ENCODE assay signal across 9 mouse cellular contexts in genomic region chr5:113716581-113717388, GRCm38 (mm10). TPM values are rescaled to one million over a fixed set of nuclear protein-coding genes. Genes with fewer than 3 reads are reported as not detected.
DNase-seq lines count a peak whose midpoint lies in the region; ATAC-seq lines count a peak whose summit lies in the region.
"Had no signal": no experiment of that assay in that cellular context is flagged by ENCODE, and none has a peak within 500 bp of the region (broad histone marks: within the 10 kb centered on the region; RNA-seq: fewer than 3 reads in every experiment).

No protein-coding gene starts in this region.

- peak; percentile 87 for ATAC-seq in forebrain, embryonic 16.5 days
- peak; percentile 50; the same call in 1 of the 2 replicates for ATAC-seq in neural tube, embryonic 11.5 days (ENCODE audit: insufficient read depth, low FRiP score, low TSS enrichment)

- H3K27me3 ChIP-seq in forebrain, embryonic 16.5 days (replicated peaks; ENCODE audit: control insufficient read depth, insufficient read depth, low read length), result no peaks in the 10 kb centered on the region
- no peaks in the 10 kb centered on the region for H3K27me3 ChIP-seq in neural tube, embryonic 11.5 days (ENCODE audit: control insufficient read depth, insufficient read depth, low read length)
- H3K27me3 ChIP-seq: liver, embryonic 13.5 days had no signal

- peak overlapping the region; percentile 20 for H3K4me2 ChIP-seq in forebrain, embryonic 16.5 days (ENCODE audit: low read length)
- H3K4me2 ChIP-seq in neural tube, embryonic 11.5 days (ENCODE audit: low read depth), result no peak overlapping the region
- H3K4me2 ChIP-seq: liver, embryonic 13.5 days had no signal

- H3K9me3 ChIP-seq in forebrain, embryonic 16.5 days (ENCODE audit: control insufficient read depth, low read length), result no peaks in the 10 kb centered on the region
- no peaks in the 10 kb centered on the region for H3K9me3 ChIP-seq in neural tube, embryonic 11.5 days (ENCODE audit: control insufficient read depth, low read length)
- H3K9me3 ChIP-seq: liver, embryonic 13.5 days had no signal

- WGBS in forebrain, embryonic 16.5 days, result 6% methylated on average over 12 of the region's 12 CpGs
- 6% methylated on average over 12 of the region's 12 CpGs for WGBS in neural tube, embryonic 11.5 days

- peak; percentile 71 for DNase-seq in kidney, postnatal 10 days
- DNase-seq in kidney, adult 9 months, result no peak
- peak; percentile 91 for DNase-seq in brain, adult 2 months (ENCODE audit: low read depth, low spot score)
- peak; percentile 60 to 74 for DNase-seq in left cerebral cortex, postnatal 10 days (ENCODE audit: extremely low spot score in 1 of 2, low spot score in 2 of 2)
- peak; percentile 77 for DNase-seq in neural tube, embryonic 11.5 days (ENCODE audit: low spot score)
- DNase-seq in B cell, adult 2 months, result no peak
- DNase-seq in gastrocnemius, postnatal 4 days (ENCODE audit: low spot score in 2 of 2), result no peak
- DNase-seq: liver, embryonic 13.5 days had no signal

- no peak overlapping the region for H3K9ac ChIP-seq in forebrain, embryonic 16.5 days (replicated peaks; ENCODE audit: low read depth, low read length)
- H3K9ac ChIP-seq in neural tube, embryonic 11.5 days (ENCODE audit: low read length), result no peak overlapping the region
- H3K9ac ChIP-seq: liver, embryonic 13.5 days had no signal

- H3K36me3 ChIP-seq in forebrain, embryonic 16.5 days (ENCODE audit: control insufficient read depth, insufficient read depth), result no peaks in the 10 kb centered on the region
- no peaks in the 10 kb centered on the region for H3K36me3 ChIP-seq in neural tube, embryonic 11.5 days (ENCODE audit: control insufficient read depth, insufficient read depth, low read length)
- H3K36me3 ChIP-seq: liver, embryonic 13.5 days had no signal

- intact Hi-C loops in left cerebral cortex, postnatal 10 days (cut with DNase I), result no loop called here

- H3K4me1 ChIP-seq in forebrain, embryonic 16.5 days (replicated peaks; ENCODE audit: control insufficient read depth, insufficient read depth, low read length), result peaks cover 45% of the 10 kb centered on the region
- H3K4me1 ChIP-seq in neural tube, embryonic 11.5 days (ENCODE audit: control insufficient read depth, insufficient read depth, low read length), result peaks cover 3% of the 10 kb centered on the region; the same call in 1 of the 2 replicates
- H3K4me1 ChIP-seq: liver, embryonic 13.5 days had no signal

- peak overlapping the region; percentile 68 for H3K27ac ChIP-seq in forebrain, embryonic 16.5 days (ENCODE audit: low read length)
- peak overlapping the region; percentile 69 for H3K27ac ChIP-seq in neural tube, embryonic 11.5 days (ENCODE audit: low read depth, low read length)
- H3K27ac ChIP-seq: liver, embryonic 13.5 days had no signal

- 0 out of 2 replicates have a peak overlapping the region, but pooled peaks have one; percentile 2 for H3K4me3 ChIP-seq in forebrain, embryonic 16.5 days (replicated peaks; ENCODE audit: low read length)
- no peak overlapping the region for H3K4me3 ChIP-seq in neural tube, embryonic 11.5 days (ENCODE audit: low read depth, low read length)
- H3K4me3 ChIP-seq: liver, embryonic 13.5 days had no signal

RNA-seq across cellular contexts. Expression of gene 1700069L16Rik, which starts 7.8 kb away (rescaled TPM):
- polyA plus RNA-seq in forebrain, embryonic 16.5 days (2015; fragmentation: Nextera tagmentation; extraction: Ambion mirVana), result not detected in 2 replicates
- not detected for total RNA-seq in left cerebral cortex, postnatal 10 days (2021)
- not detected in 2 replicates for polyA plus RNA-seq in neural tube, embryonic 11.5 days (2014; fragmentation: Nextera tagmentation; extraction: Ambion mirVana)
- not detected for total RNA-seq in gastrocnemius, postnatal 4 days (2021)
- polyA plus RNA-seq: liver, embryonic 13.5 days had no signal

RNA-seq across cellular contexts. Expression of gene Ficd, which starts 18.8 kb away (rescaled TPM):
- 9.2 and 9.6 TPM in 2 replicates for polyA plus RNA-seq in forebrain, embryonic 16.5 days (2015; fragmentation: Nextera tagmentation; extraction: Ambion mirVana)
- 1 to 10 TPM; 7.2 to 8.0 TPM for total RNA-seq in left cerebral cortex, postnatal 10 days (2021)
- polyA plus RNA-seq in neural tube, embryonic 11.5 days (2014; fragmentation: Nextera tagmentation; extraction: Ambion mirVana), result 3.7 and 4.7 TPM in 2 replicates
- 1 to 10 TPM; 5.5 to 5.7 TPM for total RNA-seq in gastrocnemius, postnatal 4 days (2021)

RNA-seq across cellular contexts. Expression of gene Sart3, which starts 55.5 kb away (rescaled TPM):
- 50.7 and 52.7 TPM in 2 replicates for polyA plus RNA-seq in forebrain, embryonic 16.5 days (2015; fragmentation: Nextera tagmentation; extraction: Ambion mirVana)
- 10 to 100 TPM; 29.1 to 35.0 TPM for total RNA-seq in left cerebral cortex, postnatal 10 days (2021)
- 59.4 and 59.9 TPM in 2 replicates for polyA plus RNA-seq in neural tube, embryonic 11.5 days (2014; fragmentation: Nextera tagmentation; extraction: Ambion mirVana)
- 10 to 100 TPM; 18.9 to 21.9 TPM for total RNA-seq in gastrocnemius, postnatal 4 days (2021)

RNA-seq across cellular contexts. Expression of gene Iscu, which starts 55.8 kb away (rescaled TPM):
- 76.9 and 79.6 TPM in 2 replicates for polyA plus RNA-seq in forebrain, embryonic 16.5 days (2015; fragmentation: Nextera tagmentation; extraction: Ambion mirVana)
- total RNA-seq in left cerebral cortex, postnatal 10 days (2021), result 10 to 100 TPM; 72.7 to 78.3 TPM
- polyA plus RNA-seq in neural tube, embryonic 11.5 days (2014; fragmentation: Nextera tagmentation; extraction: Ambion mirVana), result 101 and 107 TPM in 2 replicates
- 10 to 100 TPM; 69.5 to 70.2 TPM for total RNA-seq in gastrocnemius, postnatal 4 days (2021)

Comparison
In these comparisons a context has a peak if more than half of its experiments do, and no peak if none do; other contexts are left out.
1. DNase-seq: peak in kidney, postnatal 10 days (single experiment), brain, adult 2 months (single experiment), left cerebral cortex, postnatal 10 days (2 of 2) and neural tube, embryonic 11.5 days (single experiment); none in kidney, adult 9 months (single experiment), B cell, adult 2 months (0 of 2) and gastrocnemius, postnatal 4 days (0 of 2).